Mouse (Mus musculus): ENCODE measurements around the gene Pkd2l1.

DNA sequence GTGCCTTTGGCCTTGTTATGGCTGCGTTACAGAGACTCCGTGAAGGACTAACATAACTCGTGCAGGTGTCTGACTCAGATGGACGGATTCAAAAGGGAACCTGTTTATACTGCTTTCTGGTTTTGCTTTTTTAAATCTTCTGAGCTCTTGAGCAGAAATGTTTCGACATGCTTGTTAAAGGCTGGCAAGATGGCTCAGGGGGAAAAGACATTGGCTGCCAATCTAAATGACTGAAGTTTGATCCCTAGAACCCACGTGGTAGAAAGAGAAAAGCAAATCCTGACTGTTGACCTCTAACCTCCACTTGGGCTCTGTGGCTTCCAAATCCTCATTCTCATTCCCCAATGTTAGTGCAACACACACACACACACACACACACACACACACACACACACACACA is 6.3 kb upstream of the Pkd2l1 start:
- no peak for TF ChIP-seq CTCF (IDR thresholded peaks at IDR 0.05; ENCODE audit: low read depth)
- TF ChIP-seq EP300 (IDR thresholded peaks at IDR 0.05; ENCODE audit: low read depth): no peak

Measured in heart, postnatal 0 days (tissue).